Mouse (Mus musculus) heart, postnatal 4 days (tissue): ENCODE results near the gene Dock2. TPM values are rescaled to one million over a fixed set of nuclear protein-coding genes. Genes with fewer than 3 reads are reported as not detected.
"Not testable (repeated sequence)": the region's sequence is repeated elsewhere in the genome, so short reads cannot be mapped to it uniquely, and the experiment has no call there.

ENCODE experiments used
- DNase-seq: peaks from one replicate; pipeline ENCODE4 v3.0.0; 2021
- total RNA-seq, 2 experiments: library from RNA; stranded (reverse); gene quantifications; 2 replicates each; pipeline ENCODE4 v1.2.3; 2021

Dock2 gene
- total RNA-seq, 2 experiments from 2014 or later, result 1.4 to 1.7 TPM

DNA sequence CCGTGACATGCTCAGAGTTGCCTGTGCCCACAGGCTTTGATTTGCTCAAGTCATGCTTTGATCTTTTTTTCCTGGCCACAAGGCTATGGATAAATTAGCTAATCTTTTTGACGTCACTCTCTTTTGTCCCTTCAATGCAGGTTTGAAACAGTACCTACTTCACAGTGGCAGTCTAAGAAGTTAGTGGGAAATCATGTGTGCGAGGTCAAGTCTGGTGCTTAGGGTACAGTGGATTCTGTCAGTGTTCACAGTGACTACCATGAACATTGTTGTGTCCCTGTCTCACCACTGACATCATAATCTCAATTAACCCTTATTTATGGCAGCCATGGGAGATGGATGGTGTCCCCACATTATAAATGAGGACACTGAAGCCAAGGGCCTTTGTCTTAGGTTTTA, 506.6 kb downstream of the Dock2 start:
- DNase-seq, result no peak

DNA sequence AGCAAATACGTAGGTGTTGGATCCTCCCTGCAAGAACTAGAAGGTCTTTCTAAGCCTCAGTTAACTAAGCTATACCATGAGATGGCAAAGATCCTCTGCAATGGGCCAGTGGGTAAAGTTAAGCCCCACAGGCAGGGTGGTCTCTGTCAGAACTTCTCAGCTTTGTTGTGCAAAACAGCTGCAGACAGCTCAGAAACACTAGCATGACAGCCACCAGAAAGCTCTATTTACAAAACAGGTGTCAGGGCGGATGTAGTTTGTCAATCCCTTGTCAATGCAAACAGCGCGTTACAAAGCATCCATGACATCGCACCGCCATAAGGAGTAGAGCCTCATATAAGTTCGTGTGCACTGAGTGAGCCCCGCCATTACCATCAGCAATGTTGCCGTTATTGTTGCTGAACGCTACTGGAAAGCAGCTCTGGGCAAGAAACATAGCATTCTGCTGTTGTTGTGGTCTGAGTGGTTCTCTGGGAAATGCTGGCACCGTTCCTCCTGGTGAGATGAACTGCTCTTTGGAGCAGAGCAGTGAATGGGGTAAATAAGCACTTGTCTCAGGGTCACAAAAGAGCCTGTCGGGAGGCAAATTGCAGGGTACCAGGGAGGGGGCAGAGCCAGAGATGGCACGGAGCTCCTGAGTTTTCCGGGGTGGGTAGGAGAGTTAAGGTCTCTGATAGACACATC, 507.2 kb downstream of the Dock2 start:
- DNase-seq, result no peak

DNA sequence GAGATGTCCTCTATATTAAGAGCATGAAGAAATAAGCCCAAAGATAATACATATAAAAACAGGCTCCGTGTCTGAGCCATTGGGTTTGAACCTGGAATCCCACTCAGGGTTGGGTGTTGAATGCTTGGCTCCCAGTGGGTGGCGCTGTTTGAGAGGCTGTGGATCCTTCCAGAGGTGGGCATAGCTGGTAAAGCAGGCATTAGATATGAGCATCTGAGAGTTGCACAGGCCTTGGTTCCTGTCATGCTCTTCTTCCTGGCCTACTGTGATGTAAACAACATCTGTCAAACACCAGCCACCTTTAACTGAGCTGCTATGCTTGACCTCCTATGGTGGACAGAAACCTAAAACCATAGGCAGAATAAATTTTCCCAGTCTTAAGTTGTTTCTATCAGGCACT, 507.8 kb downstream of the Dock2 start:
- no peak for DNase-seq

DNA sequence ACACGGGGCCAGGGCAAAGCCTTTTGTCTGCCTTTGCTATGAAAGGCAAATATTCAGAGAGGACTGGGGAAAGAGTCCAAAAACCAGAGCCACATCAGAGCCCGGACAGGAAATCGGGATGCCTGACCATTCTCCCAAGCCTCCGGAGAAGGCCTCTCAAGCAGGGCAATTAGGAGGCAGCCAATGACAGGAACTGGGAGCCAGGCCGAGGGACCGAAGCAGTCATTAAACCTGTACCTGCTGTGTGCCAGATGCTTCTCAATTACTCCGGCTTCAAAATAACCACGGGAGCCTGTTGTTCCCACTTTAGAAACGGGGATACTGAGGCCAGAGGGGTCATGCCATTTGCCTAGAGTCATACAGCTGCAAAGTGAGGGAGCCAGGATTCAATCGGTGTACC, 511.7 kb downstream of the Dock2 start:
- DNase-seq, result no peak

DNA sequence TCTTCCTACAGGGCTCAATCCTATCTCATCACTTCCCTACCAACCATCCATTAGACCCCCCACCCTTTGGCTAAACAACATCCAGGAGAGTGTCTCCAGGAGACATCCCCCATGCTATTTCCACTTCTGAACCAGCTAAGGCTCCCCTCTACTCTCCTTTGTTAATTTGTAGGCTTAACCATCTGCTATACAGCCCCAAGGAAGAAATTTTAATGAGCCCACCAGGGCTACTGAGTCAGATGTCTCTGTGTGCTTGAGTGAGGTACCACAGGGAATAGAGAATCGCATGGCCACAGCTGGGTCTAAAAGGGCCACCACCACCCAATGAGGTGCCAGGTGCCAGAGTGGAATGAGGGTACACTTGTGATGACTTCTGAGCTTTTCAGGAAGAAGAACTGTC, 519.6 kb downstream of the Dock2 start:
- DNase-seq, result no peak

DNA sequence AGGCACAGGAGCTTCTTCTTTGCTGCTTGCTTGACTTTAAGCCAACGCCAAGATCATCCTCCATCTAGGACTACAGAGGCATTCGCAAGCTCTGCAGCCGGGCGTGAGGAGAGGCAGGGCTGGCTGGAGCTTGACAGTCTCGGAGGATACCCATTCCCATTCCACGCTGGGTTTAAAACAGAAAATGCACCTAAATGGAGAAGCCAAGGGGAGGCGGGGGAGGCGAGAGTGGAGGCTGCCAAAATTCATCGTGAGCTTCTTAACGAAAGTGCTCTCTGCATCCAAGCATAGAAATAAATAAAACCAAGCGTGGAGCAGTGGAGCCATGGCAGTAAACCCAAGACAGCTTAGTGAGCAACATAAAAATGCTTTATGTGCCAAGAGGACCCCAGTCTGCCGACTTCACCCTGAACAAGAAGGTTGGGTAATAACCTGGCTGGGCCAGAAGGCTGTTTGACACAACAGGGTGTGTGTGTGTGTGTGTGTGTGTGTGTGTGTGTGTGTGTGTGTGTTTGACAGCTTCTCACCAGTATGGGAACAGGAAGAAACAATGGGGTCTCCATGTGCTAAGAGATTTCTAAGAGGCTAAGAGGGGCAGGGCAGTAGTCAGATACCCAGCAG, 524.7 kb downstream of the Dock2 start:
- DNase-seq, result no peak

DNA sequence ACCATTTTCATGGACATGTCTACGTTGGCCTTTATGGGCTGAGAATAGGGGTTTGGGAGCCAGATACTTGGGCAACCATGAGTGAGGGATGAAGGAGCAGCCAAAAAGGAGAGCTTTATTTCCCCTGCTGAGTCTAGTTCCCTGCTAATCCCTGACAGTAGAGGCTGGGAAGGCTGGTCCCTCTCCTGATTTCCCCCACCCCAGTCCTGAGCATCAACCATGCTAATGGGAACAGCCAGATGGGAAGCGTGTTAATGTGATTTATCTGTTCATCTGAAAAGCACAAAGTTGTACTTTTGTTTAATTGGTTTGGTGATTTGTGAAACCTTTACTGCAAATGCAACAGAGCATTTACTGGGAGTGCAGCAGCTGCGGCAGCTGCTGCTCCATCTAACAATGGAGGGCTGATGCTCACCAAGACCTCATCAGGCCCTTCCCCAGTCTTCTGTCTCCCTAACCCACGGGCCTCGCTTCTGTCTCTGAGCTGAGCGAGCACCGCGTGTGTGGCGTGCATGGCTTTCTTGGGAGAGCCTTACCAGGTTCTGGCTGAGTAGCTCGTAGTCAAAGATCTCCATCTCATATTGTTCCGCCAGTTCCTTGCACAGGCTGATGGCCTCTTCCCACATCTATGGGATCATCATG, 526.0 kb downstream of the Dock2 start:
- no peak for DNase-seq

DNA sequence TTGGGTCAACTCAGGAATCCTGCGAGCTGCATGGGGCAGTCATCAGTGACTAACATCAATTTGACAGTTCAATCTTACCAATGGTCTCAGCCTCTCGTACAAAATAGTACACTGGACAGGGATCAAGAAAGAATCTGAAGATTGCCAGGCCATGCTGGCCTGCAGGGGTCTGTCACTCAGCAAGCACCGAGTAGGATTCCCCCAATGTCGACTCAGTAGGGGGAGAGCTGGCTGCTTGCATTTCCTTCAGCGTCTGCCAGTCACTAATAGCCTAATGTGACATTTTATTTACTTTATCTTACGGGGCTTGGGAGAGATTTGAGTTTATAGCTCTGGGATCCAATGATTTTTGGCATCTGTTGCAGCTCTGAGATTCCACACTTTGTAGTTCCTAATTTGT, 540.7 kb downstream of the Dock2 start:
- DNase-seq, result no peak

DNA sequence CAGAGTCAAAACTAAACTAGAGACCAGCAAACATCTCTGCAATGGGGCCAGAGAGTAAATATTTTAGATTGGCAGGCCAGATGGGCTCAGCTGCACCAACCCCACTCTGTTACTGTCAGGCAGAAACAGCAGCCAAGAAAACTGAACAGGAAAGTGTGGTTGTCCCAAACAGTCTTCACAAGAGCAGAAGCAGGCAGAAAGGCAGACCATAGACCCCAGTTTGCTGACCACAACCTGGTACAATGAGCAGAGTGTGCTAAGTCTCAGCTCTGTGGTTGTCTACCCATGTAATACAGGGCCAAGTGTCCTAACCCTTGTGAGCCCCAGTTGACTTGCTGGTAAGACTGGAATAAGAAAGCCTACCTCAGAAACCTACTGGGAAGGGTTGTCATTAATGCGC, 543.4 kb downstream of the Dock2 start:
- no peak for DNase-seq

DNA sequence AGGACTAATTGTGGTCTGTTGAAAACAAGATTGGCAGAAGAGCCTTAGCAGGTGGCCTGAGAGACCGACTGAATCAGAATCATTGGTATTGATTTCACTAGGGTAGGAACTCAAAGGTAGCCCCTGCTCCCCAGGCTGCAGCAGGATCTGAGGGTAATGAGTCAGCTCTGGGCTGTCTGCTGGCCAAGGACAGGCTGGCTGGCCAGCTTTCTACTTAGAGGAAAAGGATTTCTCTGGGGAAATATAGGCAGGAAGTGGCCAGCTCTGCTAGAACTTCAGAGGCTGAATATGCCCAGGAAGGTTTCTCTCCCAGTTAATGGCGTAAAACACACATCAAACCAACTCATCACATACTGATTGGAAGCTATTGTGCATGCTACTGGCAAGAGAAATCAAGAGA, 544.0 kb downstream of the Dock2 start:
- DNase-seq, result no peak

DNA sequence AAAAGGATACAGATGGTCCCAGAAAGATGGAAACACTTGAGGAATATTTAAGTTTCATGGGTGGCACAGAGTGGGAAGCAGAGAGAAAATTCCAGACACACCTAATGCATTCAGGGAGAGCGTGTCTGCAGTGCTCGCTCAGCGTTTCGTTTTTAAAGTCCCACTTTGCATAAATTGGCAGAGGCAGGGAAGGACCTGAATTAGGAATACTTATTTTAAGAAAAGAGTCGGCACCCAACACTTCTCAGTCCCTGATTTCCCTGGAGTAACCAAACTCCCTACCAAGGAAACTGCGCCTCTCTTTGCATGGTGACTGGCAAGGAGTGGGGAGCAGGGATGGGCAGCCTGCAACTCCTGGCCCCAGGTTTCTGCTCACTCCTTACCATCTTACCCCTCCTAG, 546.8 kb downstream of the Dock2 start:
- no peak for DNase-seq

DNA sequence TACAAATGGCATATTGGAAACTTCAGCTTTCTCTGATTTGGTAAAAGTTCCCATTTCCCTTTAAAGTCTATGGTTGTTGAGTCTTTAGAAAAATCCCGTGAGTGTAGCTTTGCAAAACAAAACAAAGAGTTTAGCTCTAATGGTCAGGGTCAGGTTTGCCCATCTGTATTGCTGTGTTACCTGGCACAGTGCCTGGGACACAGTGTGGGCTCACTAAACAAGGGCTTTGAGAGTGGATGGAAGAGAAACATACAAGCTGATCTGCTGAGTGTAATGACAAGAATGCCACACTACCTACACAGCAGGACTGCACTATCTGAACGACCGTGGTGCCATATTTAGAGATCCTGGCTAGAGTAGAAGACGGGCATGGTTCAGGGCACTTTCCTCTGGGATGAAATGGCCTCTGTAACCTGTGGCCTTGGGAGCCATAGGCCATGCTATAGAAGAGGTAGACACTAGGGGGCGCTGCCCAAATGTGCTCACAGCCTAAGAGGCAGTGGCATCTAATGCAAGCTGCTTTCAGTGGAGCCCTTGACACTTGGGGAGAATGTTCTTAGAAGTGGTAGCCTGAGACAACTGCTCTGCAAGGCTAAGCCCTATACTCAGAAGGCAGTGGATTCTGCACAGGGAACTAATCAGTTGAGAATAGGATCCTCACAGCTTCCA, 547.5 kb downstream of the Dock2 start:
- DNase-seq, result peak; percentile 12

DNA sequence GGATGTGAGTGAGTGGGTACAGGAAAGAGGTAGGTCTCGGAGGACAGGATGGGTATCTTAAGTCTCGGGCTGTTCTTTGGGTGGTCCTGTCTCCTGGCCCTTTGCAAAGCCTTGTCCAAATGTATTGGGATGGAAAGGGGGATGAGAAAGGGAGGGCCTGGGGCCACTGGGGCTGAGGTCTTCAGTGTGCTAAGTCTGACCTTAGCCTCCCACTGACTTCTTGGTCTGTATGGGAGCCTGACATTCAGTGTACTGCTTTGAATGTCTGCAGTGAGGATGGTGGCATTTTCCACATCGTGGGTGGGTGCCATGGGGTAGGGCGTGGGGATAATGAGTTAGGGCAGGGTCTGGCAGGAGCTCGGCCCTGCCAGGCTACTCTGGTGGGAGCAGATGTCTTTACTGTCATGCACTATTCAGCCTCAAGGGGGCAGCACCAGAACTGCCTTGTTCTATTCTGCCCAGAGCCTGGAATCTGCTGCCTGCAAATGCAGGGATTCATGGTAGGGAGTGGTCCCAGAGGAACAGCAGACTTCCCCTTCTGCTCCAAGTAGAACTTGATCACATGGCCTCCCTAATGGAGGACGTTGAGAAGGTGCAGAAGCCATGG, 554.8 kb downstream of the Dock2 start:
- peak; percentile 75 for DNase-seq

DNA sequence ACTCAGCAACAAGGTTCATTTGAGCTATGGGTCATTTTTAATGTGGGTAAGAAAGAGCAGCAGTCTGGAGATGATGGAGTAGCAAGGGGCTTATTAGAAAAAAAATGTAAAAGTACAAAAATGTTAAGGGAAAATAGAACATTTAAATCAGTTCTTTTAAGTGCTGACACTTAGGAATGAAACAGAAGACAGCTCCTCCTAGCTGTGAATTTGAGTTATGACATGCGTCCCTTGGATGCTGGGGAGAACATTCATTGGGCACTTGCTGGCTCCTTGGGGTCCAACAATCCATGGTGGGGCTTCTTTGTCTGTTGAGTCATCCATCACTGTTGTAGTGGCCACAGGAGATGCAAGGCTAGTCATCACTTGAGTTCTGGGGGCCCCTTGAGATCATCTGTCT, 556.5 kb downstream of the Dock2 start:
- no peak for DNase-seq

DNA sequence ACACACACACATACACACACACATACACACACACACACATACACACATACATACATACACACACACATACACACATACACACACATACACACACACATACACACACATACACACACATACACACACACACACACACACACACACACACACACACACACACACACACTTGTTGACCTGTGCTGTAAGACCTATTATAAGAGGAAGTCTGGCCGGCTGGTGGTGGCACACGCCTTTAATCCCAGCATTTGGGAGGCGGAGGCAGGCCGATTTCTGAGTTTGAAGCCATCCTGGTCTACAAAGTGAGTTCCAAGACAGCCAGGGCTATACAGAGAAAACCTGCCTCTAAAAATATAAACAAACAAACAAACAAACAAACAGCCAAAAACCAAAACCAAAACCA, 563.1 kb downstream of the Dock2 start:
- not testable (repeated sequence) for DNase-seq

DNA sequence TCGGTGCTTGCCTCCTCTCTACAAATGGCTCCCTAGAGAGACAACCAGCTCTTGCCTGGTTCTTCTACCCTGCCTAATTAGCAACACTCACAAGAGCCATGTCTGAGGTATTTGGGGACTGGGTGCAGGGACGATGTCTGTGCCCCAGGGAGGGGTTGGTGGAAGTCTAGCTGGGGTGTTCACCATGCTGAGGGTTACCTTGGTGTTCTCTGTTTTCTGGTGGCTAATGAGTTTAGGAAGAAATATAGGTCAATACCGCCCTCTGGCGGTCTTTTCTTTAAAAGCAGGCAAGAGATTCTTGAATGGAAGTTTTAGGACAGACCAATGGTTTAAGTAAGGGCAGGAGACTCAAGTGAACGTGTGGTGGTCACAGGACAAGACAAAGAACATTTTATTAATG, 570.8 kb downstream of the Dock2 start:
- DNase-seq, result peak; percentile 79

DNA sequence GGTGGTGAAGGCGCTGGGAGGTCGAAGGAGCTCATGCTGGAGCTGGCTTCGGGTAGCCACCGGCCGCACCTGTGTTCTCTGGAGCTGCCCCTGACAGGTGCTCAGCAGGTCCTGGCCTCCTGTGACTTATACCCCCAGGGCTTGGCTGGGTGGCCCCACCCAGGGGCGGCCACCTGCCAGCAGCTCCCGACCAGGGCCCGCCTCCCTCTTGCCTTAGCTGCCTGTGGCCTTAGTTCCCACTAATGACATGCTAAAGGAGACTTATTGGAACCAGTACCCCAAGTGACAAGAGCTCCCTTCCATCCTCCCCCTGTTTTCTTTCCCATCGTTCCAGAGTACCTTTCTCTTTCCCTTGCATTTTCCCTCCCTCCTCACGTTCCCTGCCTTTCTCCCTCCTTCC, 575.7 kb downstream of the Dock2 start, which contains the start of gene Foxi1:
TSS of gene Foxi1 (minus strand) at position 101 of the 400 bp plus-strand sequence.
- DNase-seq, result no peak

DNA sequence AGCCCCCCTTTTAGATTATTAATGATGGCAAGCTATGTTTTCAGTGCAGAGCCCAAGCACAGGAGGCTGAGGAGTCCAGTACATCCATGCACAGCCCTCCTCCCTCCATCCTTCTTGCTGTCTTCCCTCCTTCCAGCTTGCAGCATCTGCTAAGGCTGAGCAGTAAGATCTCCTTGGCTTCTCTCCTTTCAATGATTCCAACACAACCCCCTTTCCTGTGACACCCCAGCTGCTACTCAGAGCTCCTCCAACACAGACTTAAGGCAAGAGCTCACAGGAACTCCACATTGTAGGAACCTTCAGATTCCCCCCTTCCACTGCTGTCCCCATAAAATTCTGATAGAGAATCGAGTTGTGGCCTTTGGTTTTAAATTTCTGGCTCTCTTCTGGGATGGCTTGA, 580.9 kb downstream of the Dock2 start:
- no peak for DNase-seq

DNA sequence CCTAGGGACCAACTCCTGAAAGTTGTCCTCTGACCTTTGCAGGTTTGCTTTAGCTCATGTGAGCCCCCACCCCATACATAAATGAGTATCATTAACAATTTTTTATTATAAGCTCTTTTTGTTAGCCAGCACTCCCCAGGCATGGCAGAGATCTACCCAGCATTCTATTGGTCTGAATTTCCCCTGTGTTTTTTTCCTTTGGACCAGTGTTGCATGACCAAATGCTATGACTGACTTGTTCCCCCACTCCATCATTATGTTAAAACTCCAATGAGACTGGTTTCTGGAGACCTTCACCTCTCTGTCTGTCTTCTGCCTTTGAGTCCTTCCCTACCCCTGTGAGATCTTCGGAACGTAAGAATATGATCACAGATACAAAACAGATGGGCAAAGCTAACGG, 588.5 kb downstream of the Dock2 start:
- DNase-seq, result no peak

DNA sequence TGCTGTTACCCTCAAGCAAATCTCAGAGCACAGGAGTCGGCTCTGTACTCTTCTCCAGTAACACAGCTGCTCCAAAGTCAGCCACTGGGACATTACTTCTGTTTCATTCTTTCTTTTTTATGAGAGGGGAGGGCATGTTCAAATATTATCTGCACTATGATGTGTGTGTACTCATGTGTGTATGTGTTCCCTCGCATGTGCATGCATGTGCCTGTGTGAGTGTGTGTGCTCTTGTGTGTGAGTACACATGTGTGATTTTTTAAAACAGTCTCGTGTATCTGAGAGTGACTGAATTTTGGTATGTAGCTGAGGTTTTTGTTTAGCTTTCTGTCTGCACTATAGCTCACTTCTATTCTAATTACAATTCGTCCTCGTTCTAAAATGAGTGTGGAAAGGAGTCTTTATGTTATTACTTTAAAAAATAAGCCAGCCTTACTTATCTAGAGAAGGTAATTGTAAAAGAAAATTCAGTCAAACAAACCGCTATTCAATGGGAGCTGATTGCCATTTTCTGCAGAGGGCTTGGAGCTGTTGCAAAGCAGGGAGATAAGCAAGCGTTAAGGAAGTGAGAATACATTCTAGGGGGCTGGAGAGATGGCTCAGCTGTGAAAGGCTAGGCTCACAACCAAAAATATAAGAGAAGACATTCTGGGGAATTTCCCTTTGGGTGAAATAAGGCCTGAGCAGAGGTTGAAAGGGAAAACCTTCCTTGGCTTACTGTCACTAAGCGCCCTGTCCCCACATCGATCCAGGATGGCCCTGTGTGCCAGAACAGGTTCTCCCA, 589.3 kb downstream of the Dock2 start:
- no peak for DNase-seq

DNA sequence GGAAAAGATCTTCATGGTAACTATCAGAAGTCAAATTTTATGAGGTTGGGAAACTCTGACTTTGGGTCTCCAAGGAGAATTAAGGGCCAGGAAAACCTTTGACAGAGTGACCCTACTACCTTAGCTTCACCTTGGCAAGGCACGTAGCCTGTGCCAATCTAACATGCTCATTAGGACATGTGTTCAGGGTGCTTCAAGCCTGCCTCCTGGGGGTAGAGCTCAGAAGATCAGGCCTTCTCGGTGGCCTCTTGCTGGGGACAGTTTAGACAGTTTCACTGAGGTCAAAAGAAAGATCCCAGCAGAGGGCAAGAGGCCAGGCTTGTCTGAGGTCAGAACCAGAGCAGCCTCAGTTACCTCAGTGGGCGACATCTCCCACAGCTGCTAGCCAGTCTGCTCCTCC, 590.0 kb downstream of the Dock2 start:
- no peak for DNase-seq

DNA sequence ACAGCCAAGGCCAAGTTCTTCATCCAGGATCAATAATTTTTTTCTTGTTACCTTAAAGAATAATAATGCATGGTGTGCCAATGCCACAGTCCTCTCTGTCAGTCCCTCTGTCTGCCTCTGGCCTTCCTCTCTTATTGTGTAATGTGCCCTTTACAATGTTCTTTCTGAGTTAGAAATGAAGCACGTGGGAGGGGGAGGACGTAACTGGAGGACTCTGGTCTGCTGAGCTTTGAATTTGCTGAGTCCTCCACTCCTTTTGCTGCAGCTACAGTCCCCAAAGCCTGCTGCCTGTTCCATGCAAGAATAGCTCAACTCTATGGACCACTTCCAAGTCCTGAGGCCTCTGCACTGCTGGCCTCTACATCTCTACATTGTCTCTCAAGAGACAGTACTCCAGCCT, 599.4 kb downstream of the Dock2 start:
- DNase-seq, result no peak
